Mouse (Mus musculus) heart, embryonic 13.5 days (tissue): Measurements from ENCODE around the gene Lamc1. TPM values are rescaled to one million over a fixed set of nuclear protein-coding genes. Genes with fewer than 3 reads are reported as not detected.
A peak's percentile ranks its signal among the peaks of the same experiment; 100 is the strongest.

ENCODE experiments used
- ATAC-seq: fragments of 200-750 bp; cut with Nextera tagmentation; 2 replicates; pipeline ENCODE4 v1.8.0; 2017; ENCODE audit warnings: moderate TSS enrichment; ENCODE audit not compliant: insufficient number of reproducible peaks, low FRiP score, low TSS enrichment; ENCODE audit errors: extremely low read depth
- H3K27ac ChIP-seq: fragments of 300-500 bp; sonication (generic); replicated peaks from 2 replicates; pipeline ENCODE4 v1.5.1; 2015; ENCODE audit warnings: moderate library complexity, mild to moderate bottlenecking, inconsistent platforms
- H3K27me3 ChIP-seq: fragments of 300-500 bp; sonication (generic); replicated peaks from 2 replicates; pipeline ENCODE4 v1.6.1; 2015; ENCODE audit warnings: mild to moderate bottlenecking, inconsistent platforms
- H3K36me3 ChIP-seq: fragments of 300-500 bp; sonication (generic); 2 replicates; pipeline ENCODE4 v1.6.1; 2015; ENCODE audit warnings: mild to moderate bottlenecking, inconsistent platforms
- H3K4me1 ChIP-seq: fragments of 300-500 bp; sonication (generic); 2 replicates; pipeline ENCODE4 v1.6.1; 2015; ENCODE audit warnings: inconsistent platforms
- H3K4me2 ChIP-seq: fragments of 300-500 bp; sonication (generic); 2 replicates; pipeline ENCODE4 v1.6.1; 2015; ENCODE audit warnings: inconsistent platforms, mild to moderate bottlenecking, moderate library complexity
- H3K4me3 ChIP-seq: fragments of 300-500 bp; sonication (generic); 2 replicates; pipeline ENCODE4 v1.5.1; 2015; ENCODE audit warnings: moderate library complexity, mild to moderate bottlenecking, inconsistent platforms
- H3K9ac ChIP-seq: fragments of 300-500 bp; sonication (generic); 2 replicates; pipeline ENCODE4 v1.6.1; 2015; ENCODE audit warnings: inconsistent platforms, mild to moderate bottlenecking, moderate library complexity
- H3K9me3 ChIP-seq: fragments of 300-500 bp; sonication (generic); 2 replicates; pipeline ENCODE4 v1.6.1; 2016; ENCODE audit warnings: inconsistent platforms
- WGBS: fragments of 180-500 bp; shearing (Covaris S2); methylation state at CpG from one replicate; pipeline ENCODE4 v1.1.7; 2015; ENCODE audit warnings: mixed read lengths; 5-methylcytosine and 5-hydroxymethylcytosine counted together
- polyA plus RNA-seq: library from polyadenylated mRNA; unstranded; fragments of >200 nt; fragmentation: Nextera tagmentation; extraction: Ambion mirVana; gene quantifications from 2 replicates; pipeline ENCODE4 v1.2.1, GENCODE M21; 2015

The Lamc1 gene
- polyA plus RNA-seq, 1 experiment from 2014 or later: 78.2 TPM

GRCm38 (mm10) chr1:153331206-153331605 is 1.4 kb downstream of the Lamc1 start:
- no peak for ATAC-seq
- WGBS: 3% methylated on average over 4 of the region's 4 CpGs

GRCm38 (mm10) chr1:153329306-153329705 is 3.3 kb downstream of the Lamc1 start:
- no peak for ATAC-seq
- Histone ChIP-seq H3K4me3 (peak overlapping the region; percentile 99), H3K9me3 (no peaks in the 10 kb centered on the region), H3K9ac (peak overlapping the region; percentile 100), H3K27me3 (no peaks in the 10 kb centered on the region), H3K36me3 (peaks cover 34% of the 10 kb centered on the region), H3K4me1 (peaks cover 69% of the 10 kb centered on the region), H3K4me2 (peak overlapping the region; percentile 91), H3K27ac (no peak overlapping the region)
- WGBS: 75% methylated on average over 6 of the region's 6 CpGs

More at GRCm38 (mm10) chr1:153331206-153331605, 1.4 kb downstream of the Lamc1 start:
- Histone ChIP-seq H3K4me3 (peak overlapping the region; percentile 99), H3K27ac (peak overlapping the region; percentile 97), H3K27me3 (no peaks in the 10 kb centered on the region), H3K4me1 (peaks cover 57% of the 10 kb centered on the region), H3K4me2 (peak overlapping the region; percentile 91), H3K9ac (peak overlapping the region; percentile 100), H3K9me3 (no peaks in the 10 kb centered on the region), H3K36me3 (peaks cover 21% of the 10 kb centered on the region)

- Histone ChIP-seq H3K27me3 (no peaks in the 10 kb centered on the region), H3K27ac (no peak overlapping the region), H3K9ac (no peak overlapping the region), H3K4me1 (peaks cover 84% of the 10 kb centered on the region), H3K4me2 (no peak overlapping the region), H3K9me3 (no peaks in the 10 kb centered on the region), H3K4me3 (no peak overlapping the region), H3K36me3 (peaks cover 44% of the 10 kb centered on the region)
- no peak for ATAC-seq
- 83% methylated on average over 4 of the region's 4 CpGs for WGBS
These were observed 5.5 kb downstream of the Lamc1 start for GRCm38 (mm10) chr1:153327063-153327462.

GRCm38 (mm10) chr1:153326226-153326625 is 6.4 kb downstream of the Lamc1 start:
- peak overlapping the region; percentile 9; the same call in 1 of the 2 replicates for H3K4me2 ChIP-seq

GRCm38 (mm10) chr1:153321404-153321803 is 11.2 kb downstream of the Lamc1 start:
- H3K4me1 ChIP-seq: peaks cover 93% of the 10 kb centered on the region
- ATAC-seq: no peak; the same call in 1 of the 2 replicates
- H3K27me3 ChIP-seq: no peaks in the 10 kb centered on the region

More at GRCm38 (mm10) chr1:153326226-153326625, 6.4 kb downstream of the Lamc1 start:
- Histone ChIP-seq H3K9ac (peak overlapping the region; percentile 63), H3K4me3 (no peak overlapping the region), H3K36me3 (peaks cover 44% of the 10 kb centered on the region), H3K4me1 (peaks cover 91% of the 10 kb centered on the region), H3K27me3 (no peaks in the 10 kb centered on the region), H3K9me3 (no peaks in the 10 kb centered on the region), H3K27ac (peak overlapping the region; percentile 72)
- ATAC-seq: no peak
- 50% methylated on average over 7 of the region's 7 CpGs for WGBS

GRCm38 (mm10) chr1:153320554-153321147 is 11.9 kb downstream of the Lamc1 start:
- Histone ChIP-seq H3K36me3 (peaks cover 33% of the 10 kb centered on the region), H3K27ac (peak overlapping the region; percentile 87), H3K4me2 (peak overlapping the region; percentile 55), H3K4me3 (peak overlapping the region; percentile 15; the same call in 1 of the 2 replicates), H3K4me1 (peaks cover 93% of the 10 kb centered on the region), H3K9me3 (no peaks in the 10 kb centered on the region; the same call in 1 of the 2 replicates), H3K27me3 (no peaks in the 10 kb centered on the region), H3K9ac (peak overlapping the region; percentile 72)
- no peak for ATAC-seq
- WGBS: 15% methylated on average over 6 of the region's 6 CpGs

More at GRCm38 (mm10) chr1:153321404-153321803, 11.2 kb downstream of the Lamc1 start:
- Histone ChIP-seq H3K36me3 (peaks cover 35% of the 10 kb centered on the region), H3K27ac (peak overlapping the region; percentile 87), H3K4me3 (no peak overlapping the region), H3K9ac (peak overlapping the region; percentile 72), H3K4me2 (peak overlapping the region; percentile 55), H3K9me3 (no peaks in the 10 kb centered on the region; the same call in 1 of the 2 replicates)
- WGBS: 55% methylated on average over 12 of the region's 12 CpGs

GRCm38 (mm10) chr1:153320121-153320520 is 12.5 kb downstream of the Lamc1 start:
- H3K4me3 ChIP-seq: peak overlapping the region; percentile 15; the same call in 1 of the 2 replicates
- peak overlapping the region; percentile 70 for H3K9ac ChIP-seq
- H3K36me3 ChIP-seq: peaks cover 31% of the 10 kb centered on the region
- H3K9me3 ChIP-seq: no peaks in the 10 kb centered on the region; the same call in 1 of the 2 replicates
- peaks cover 94% of the 10 kb centered on the region for H3K4me1 ChIP-seq
- no peaks in the 10 kb centered on the region for H3K27me3 ChIP-seq
- ATAC-seq: no peak
- H3K27ac ChIP-seq: peak overlapping the region; percentile 87
- H3K4me2 ChIP-seq: peak overlapping the region; percentile 55
- WGBS: 29% methylated on average over 4 of the region's 4 CpGs

GRCm38 (mm10) chr1:153318741-153319140 is 13.8 kb downstream of the Lamc1 start:
- peaks cover 89% of the 10 kb centered on the region for H3K4me1 ChIP-seq
- H3K4me3 ChIP-seq: no peak overlapping the region
- no peak for ATAC-seq
- 90% methylated on average over 1 of the region's 1 CpGs for WGBS
- H3K4me2 ChIP-seq: no peak overlapping the region
- 0 out of 2 replicates have a peak overlapping the region, but pooled peaks have one; percentile 21 for H3K27ac ChIP-seq
- H3K36me3 ChIP-seq: peaks cover 25% of the 10 kb centered on the region
- no peaks in the 10 kb centered on the region; the same call in 1 of the 2 replicates for H3K9me3 ChIP-seq
- no peak overlapping the region for H3K9ac ChIP-seq
- H3K27me3 ChIP-seq: no peaks in the 10 kb centered on the region

GRCm38 (mm10) chr1:153318287-153318686 is 14.3 kb downstream of the Lamc1 start:
- H3K4me3 ChIP-seq: no peak overlapping the region
- WGBS: 89% methylated on average over 7 of the region's 7 CpGs
- no peak overlapping the region for H3K9ac ChIP-seq
- H3K4me1 ChIP-seq: peaks cover 85% of the 10 kb centered on the region
- peaks cover 25% of the 10 kb centered on the region for H3K36me3 ChIP-seq
- no peak for ATAC-seq
- 0 out of 2 replicates have a peak overlapping the region, but pooled peaks have one; percentile 21 for H3K27ac ChIP-seq
- H3K9me3 ChIP-seq: no peaks in the 10 kb centered on the region; the same call in 1 of the 2 replicates
- no peaks in the 10 kb centered on the region for H3K27me3 ChIP-seq
- H3K4me2 ChIP-seq: no peak overlapping the region

GRCm38 (mm10) chr1:153317486-153318260 is 14.9 kb downstream of the Lamc1 start:
- Histone ChIP-seq H3K36me3 (peaks cover 29% of the 10 kb centered on the region), H3K27me3 (no peaks in the 10 kb centered on the region), H3K4me2 (peak overlapping the region; percentile 10; the same call in 1 of the 2 replicates), H3K4me3 (no peak overlapping the region), H3K9me3 (no peaks in the 10 kb centered on the region; the same call in 1 of the 2 replicates), H3K4me1 (peaks cover 80% of the 10 kb centered on the region), H3K9ac (peak overlapping the region; percentile 51), H3K27ac (peak overlapping the region; percentile 48)
- 51% methylated on average over 16 of the region's 16 CpGs for WGBS
- no peak for ATAC-seq

GRCm38 (mm10) chr1:153316956-153317355 is 15.6 kb downstream of the Lamc1 start:
- WGBS: 62% methylated on average over 8 of the region's 8 CpGs
- no peak overlapping the region for H3K4me3 ChIP-seq
- H3K4me1 ChIP-seq: peaks cover 80% of the 10 kb centered on the region
- no peak for ATAC-seq
- H3K27me3 ChIP-seq: no peaks in the 10 kb centered on the region
- no peak overlapping the region for H3K4me2 ChIP-seq
- H3K27ac ChIP-seq: peak overlapping the region; percentile 48; the same call in 1 of the 2 replicates
- no peaks in the 10 kb centered on the region; the same call in 1 of the 2 replicates for H3K9me3 ChIP-seq
- H3K9ac ChIP-seq: no peak overlapping the region
- peaks cover 29% of the 10 kb centered on the region for H3K36me3 ChIP-seq
